Mouse (Mus musculus) macrophage (primary cell): ENCODE results near the gene Gpc6. TPM values are rescaled to one million over a fixed set of nuclear protein-coding genes. Genes with fewer than 3 reads are reported as not detected.

Experiments
- H3K27ac ChIP-seq: fragments of 350-480 bp; formaldehyde crosslinking; 2 replicates; pipeline ENCODE4 v1.9.0; 2021
- H3K36me3 ChIP-seq: fragments of 350-480 bp; formaldehyde crosslinking; 2 replicates; pipeline ENCODE4 v1.9.0; 2021; ENCODE audit errors: inconsistent target
- H3K4me3 ChIP-seq: fragments of 350-480 bp; formaldehyde crosslinking; 2 replicates; pipeline ENCODE4 v1.9.0; 2021; ENCODE audit errors: inconsistent target
- H3K79me2 ChIP-seq: fragments of 350-480 bp; formaldehyde crosslinking; 2 replicates; pipeline ENCODE4 v1.9.0; 2021; ENCODE audit errors: inconsistent target
- WGBS: methylation state at CpG from one replicate; pipeline ENCODE4 v1.1.7; 2026; ENCODE audit warnings: inconsistent platforms; ENCODE audit not compliant: missing documents; 5-methylcytosine and 5-hydroxymethylcytosine counted together
- polyA plus RNA-seq: library from polyadenylated mRNA; stranded (reverse); fragments of 250-400 nt; gene quantifications from 3 replicates; pipeline ENCODE4 v1.2.4, GENCODE M21; 2018; ENCODE audit warnings: inconsistent platforms

The Gpc6 gene
- polyA plus RNA-seq, 1 experiment from 2014 or later = not detected

DNA sequence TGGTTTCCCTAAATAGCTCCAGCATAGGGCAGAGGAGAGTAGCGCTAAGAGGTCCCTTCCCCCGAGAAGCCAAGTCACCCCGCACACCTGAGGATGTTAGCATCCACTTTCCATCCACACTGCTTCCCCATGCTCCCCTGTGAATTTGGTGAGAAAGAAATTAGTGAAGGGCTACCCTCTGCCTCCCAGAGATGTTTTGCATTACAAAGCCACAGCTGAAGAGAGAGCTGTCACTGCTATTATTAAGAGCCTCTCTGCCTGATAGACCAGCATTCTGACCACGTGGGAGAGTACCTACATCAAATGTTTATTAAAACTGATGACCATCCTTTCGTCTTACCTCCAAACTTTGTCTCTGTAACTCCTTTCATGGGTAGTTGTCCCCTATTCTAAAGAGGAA lies 981.2 kb downstream of the Gpc6 start:
- Histone ChIP-seq H3K79me2 (no peaks in the 10 kb centered on the region), H3K36me3 (no peaks in the 10 kb centered on the region), H3K4me3 (no peak overlapping the region), H3K27ac (no peak overlapping the region)
- WGBS = 85% methylated on average over 5 of the region's 5 CpGs

DNA sequence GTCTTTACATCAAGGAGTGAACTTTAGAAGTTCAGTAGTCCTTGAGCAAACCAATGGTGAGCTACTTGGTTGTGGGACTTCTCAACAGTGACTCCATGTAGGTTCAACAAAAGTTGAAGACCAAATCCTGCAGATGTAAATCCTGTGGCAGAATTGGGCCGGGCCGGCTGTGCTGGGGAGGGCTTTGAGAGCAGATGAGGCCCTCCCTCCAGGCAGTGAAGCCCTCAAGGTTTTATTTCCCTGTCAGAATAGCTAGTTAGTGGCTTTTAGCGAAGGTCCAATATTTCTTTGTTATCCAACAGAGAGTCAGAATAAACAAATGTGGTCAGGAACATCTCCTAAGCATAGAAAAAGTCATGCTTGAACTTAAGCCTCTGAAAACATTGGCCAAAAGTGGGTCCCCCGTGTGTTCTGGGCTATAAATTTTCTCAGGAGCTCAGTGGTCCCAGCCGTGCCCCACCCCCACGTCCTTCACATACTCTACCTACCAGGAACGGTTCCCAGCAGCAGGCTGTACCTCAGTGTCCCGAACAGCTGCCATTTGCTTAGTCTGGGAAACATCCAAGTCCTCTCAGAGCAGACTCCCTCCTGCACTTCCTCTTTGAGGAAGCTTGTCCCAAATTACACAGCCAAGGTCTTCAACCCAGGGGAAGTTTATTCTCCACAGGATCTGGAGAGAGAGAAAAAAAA lies 983.3 kb downstream of the Gpc6 start:
- Histone ChIP-seq H3K27ac (no peak overlapping the region), H3K79me2 (no peaks in the 10 kb centered on the region), H3K36me3 (no peaks in the 10 kb centered on the region), H3K4me3 (no peak overlapping the region)
- WGBS = 56% methylated on average over 8 of the region's 8 CpGs

DNA sequence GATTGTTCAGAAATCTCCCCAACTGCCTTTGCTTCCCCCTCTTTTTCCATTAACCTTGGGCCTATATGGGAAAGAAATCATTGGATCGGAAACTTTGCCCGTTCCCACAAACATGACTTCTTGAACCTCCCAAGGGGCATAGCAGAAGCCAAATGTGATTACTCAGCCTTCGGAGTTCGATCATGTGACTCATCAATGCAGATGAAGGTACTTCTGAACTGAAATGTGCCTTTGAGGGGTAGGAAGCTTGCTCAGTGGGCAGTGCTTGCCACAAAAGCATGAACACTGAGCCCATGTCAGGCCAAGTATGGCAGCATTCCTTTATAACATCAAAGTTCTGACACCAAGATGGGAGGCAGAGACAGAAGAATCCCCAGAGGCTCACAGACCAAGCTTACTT lies 983.9 kb downstream of the Gpc6 start:
- Histone ChIP-seq H3K4me3 (no peak overlapping the region), H3K27ac (no peak overlapping the region), H3K36me3 (no peaks in the 10 kb centered on the region), H3K79me2 (no peaks in the 10 kb centered on the region)
- WGBS = 88% methylated on average over 4 of the region's 4 CpGs

DNA sequence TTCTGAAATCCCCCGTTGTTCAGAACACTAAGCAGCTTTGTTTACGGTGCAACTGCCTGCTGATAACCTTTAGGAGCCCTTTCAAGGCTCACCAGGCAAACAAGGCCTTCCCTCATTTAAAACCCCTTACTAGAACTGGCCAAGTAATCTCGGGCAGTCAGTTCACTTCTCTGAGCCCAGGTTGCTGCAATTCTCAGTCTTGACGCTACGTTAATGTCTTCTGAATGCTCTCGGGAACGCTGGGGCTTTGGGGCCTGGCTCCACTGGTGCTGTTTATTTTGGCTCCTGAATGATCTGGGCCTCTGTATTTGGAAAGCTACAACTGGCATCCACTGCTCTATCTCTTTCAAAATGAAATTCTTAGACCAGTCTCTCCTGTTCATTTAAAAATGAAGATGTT lies 985.2 kb downstream of the Gpc6 start:
- Histone ChIP-seq H3K4me3 (no peak overlapping the region), H3K36me3 (no peaks in the 10 kb centered on the region), H3K79me2 (no peaks in the 10 kb centered on the region), H3K27ac (no peak overlapping the region)
- WGBS = 77% methylated on average over 7 of the region's 7 CpGs

DNA sequence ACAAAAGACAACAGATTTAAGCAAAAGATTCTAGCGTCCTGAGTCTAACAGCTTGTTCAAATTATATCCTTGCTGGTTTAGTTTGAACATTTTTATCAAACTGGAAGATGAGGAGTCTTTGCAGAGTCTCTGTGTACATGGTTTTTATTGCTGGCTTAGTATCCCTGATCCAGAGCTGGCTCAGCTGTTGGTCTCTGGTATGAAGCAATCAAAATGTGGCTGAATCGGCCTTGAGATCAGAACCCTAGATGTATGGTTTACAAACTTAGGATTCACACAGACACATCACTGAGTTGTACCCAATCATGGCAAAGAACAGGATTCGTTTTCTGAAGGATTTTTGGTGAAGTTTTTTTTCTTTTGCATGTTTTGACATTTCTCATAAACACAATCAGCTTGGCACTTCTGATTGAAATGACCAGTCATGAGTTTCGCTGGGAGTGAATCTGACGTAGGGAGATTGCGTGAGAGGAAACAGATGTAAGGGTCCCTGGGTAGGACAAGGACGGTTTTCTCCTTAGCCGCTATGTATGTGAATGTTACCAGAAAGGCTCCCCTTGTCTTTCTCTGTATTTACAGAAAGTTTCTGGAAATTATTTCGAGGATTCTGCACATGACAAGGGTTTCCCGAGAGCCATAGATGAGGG lies 987.6 kb downstream of the Gpc6 start:
- Histone ChIP-seq H3K4me3 (no peak overlapping the region), H3K36me3 (no peaks in the 10 kb centered on the region)
- 81% methylated on average over 9 of the region's 10 CpGs for WGBS

DNA sequence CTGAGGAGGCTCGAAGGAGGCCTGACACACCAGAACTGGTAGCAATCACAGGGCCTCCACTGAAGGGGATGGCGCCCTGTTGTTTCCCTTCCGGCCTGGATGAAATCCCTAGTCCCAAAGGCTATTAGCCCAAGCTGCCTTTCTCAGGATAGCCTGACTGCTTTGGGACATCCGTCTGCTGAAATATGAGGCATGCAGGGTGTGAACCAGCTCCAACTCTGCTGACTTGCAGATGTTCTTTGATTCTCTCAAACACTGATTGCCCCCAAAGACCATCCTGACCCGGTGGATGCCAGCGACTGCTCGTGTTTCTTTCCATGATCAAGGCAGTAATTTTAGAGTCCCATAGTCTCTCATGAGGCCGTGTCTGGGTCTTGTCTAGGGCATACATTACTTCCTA lies 991.5 kb downstream of the Gpc6 start:
- Histone ChIP-seq H3K36me3 (no peaks in the 10 kb centered on the region), H3K27ac (no peak overlapping the region), H3K4me3 (no peak overlapping the region), H3K79me2 (no peaks in the 10 kb centered on the region)
- 94% methylated on average over 8 of the region's 8 CpGs for WGBS

More for the DNA sequence above, 987.6 kb downstream of the Gpc6 start:
- Histone ChIP-seq H3K79me2 (no peaks in the 10 kb centered on the region), H3K27ac (no peak overlapping the region)

DNA sequence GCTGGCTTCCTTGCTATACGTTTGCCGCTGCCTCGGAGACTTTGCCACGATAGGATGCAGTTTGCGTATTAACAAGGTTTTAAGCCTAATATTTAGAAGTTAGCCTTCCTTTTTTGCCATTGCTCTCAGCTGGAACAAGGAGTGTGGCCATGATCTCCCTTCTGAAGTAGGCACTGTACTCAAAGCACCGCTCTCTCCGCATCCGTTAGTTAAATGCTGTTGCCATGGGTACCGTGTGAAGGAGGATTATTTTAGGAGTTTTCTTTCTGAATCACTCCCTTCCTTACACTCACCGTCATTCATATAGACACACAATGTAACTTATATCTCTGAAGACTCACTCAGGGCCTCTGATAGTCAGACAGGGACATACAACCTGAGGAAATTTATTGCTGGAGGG lies 993.6 kb downstream of the Gpc6 start:
- 96% methylated on average over 10 of the region's 10 CpGs for WGBS
- no peaks in the 10 kb centered on the region for H3K79me2 ChIP-seq
- H3K27ac ChIP-seq = no peak overlapping the region
- no peak overlapping the region for H3K4me3 ChIP-seq
- no peaks in the 10 kb centered on the region for H3K36me3 ChIP-seq

DNA sequence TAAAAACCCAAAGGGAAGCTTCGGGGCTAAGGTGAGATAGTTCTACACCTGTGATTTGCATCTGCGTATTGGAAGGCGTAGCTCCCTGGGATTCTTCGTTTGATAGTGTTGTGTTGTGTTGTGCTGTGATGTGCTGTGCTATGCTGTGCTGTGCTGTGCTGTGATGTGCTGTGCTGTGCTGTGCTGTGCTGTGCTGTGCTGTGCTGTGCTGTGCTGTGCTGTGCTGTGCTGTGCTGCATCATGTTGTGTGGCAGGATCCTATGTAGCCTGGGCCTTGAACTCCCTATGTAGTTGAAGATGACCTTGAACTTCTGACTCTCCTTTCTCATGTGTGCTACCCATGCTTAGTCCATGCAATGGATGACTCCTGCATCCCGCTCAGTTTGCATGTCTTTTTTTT lies 994.5 kb downstream of the Gpc6 start:
- no peaks in the 10 kb centered on the region for H3K79me2 ChIP-seq
- 100% methylated on average over 4 of the region's 5 CpGs for WGBS
- no peak overlapping the region for H3K4me3 ChIP-seq
- no peaks in the 10 kb centered on the region for H3K36me3 ChIP-seq
- no peak overlapping the region for H3K27ac ChIP-seq

DNA sequence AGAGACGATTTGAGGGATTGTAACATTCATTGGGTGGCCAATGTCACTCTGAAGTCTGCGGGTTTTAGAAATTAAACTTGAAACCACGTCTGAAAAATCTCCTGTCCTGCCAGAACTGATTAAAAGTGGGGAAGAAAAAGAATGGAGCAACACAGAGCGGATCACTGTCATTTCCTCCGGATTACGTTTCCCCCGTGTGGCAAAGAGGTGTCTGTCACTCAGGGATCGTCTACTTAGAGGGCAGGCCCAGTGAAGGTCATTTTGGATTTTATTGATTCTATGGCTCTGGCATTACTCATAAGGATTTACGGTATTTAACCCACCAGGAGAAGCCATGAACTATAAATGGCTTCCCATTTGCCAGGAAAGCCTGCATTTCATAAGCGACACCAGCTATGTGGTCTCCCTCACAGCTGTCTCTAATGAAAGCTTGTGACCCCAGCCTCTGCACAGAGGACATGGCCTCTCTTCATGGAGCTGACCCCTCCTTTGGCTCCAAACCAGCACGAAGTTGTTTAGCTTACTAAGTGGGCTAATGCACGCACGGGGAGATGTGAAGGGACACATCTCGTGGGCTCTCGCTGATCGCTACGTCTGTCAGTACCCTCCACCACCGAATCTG lies 996.4 kb downstream of the Gpc6 start:
- 91% methylated on average over 17 of the region's 18 CpGs for WGBS
- no peak overlapping the region for H3K4me3 ChIP-seq
- no peaks in the 10 kb centered on the region for H3K36me3 ChIP-seq
- H3K27ac ChIP-seq = no peak overlapping the region
- H3K79me2 ChIP-seq = no peaks in the 10 kb centered on the region

DNA sequence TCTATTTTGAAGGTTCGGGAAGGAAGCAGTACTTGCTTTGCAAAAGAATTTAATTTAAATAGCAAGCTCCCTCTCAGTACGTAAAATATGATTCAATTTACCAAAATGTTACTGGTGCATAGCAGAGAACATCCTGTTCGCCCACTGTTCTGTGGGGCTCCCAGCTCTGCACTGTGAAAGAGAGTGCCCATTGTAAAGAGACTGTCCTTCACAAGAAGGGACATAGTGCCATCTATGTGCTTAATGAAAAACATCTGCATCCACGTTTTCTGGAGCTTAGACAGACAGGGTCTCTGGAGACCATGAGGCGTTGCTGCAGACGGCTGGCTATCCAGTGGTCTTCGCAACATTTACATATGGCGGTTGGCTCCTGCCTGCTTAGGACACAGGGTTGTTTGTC lies 998.6 kb downstream of the Gpc6 start:
- no peak overlapping the region for H3K27ac ChIP-seq
- H3K36me3 ChIP-seq = no peaks in the 10 kb centered on the region
- WGBS = 88% methylated on average over 8 of the region's 8 CpGs
- H3K4me3 ChIP-seq = no peak overlapping the region
- H3K79me2 ChIP-seq = no peaks in the 10 kb centered on the region

DNA sequence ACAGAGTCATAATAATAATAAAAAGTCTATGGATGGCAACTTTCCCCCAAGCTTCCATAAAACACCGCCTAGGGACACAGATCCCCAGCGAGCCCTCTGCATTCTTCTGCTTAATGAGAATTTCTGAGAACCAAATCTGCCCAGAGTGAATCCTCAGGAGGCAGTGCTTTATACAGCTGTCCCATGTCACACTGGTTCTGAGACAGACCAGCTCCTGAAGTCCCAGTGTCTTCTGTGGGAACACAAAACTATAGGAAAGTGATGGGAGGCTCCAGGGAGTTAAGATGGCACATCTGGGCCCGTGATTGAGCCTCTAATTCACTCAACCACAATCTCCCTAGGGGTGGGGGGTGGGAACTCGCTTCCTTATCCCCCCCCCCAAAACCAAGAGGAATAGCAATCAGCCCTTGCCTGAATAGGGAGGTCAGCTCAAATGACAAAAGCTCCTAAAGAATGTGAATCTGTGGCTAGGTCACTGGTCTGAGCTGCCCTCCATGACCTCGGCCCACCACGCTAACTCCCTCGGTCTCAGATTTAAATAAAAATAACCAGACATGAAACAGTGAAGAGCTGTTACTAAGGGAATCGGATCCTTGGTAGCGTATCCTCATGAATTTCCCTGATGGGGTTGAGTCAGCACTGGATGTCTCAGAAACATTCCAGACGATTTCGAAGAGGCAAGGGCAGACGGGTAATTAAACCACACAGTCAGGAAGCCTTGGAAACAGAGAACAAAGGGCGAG lies 1005.2 kb downstream of the Gpc6 start:
- WGBS = 76% methylated on average over 13 of the region's 13 CpGs
- H3K36me3 ChIP-seq = no peaks in the 10 kb centered on the region
- no peak overlapping the region for H3K27ac ChIP-seq
- no peaks in the 10 kb centered on the region for H3K79me2 ChIP-seq
- H3K4me3 ChIP-seq = no peak overlapping the region

DNA sequence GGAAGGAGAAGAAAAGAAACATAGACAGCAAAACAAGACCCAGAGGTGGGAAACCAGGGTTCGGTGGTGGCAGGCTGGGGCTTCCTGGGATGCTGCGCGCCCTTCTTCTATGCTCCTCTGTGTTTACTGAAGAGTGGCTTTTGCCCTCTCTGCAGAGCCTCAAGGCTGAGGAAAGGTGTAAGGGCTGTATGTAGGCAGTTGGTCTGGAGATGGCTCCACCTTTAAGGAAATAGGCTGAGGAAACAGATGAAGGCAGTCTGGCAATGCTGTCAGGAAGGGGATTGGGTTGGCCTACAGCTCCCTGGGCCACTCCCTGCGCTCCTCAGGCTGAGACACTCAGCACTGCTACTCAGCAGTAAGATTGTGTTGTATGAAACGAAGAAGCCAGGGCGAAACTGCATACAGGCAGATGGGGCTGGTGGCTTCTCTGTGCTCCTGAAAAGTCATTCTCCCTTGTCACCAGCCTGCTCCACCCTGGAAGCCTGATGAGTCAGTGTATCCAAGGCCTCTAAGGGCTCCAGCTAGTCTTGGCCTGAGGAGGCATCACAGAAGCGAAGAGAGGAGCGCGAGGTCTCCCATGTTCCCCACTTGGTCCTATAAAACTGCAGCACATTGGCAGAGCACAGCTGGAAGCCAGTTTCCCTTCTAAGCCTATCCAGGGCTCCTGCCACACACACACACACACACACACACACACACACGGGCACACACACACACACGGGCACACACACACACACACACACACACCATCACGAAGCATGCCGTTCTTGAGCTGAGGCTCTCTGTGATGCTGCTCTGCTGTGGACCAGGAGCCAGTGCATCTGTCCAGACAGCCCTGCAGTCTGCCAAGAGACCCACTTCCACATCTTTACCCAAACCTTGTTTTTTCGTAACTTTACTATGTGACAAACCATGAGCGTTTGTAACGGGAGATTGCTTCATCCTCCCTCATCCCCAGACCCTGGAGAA lies 1006.0 kb downstream of the Gpc6 start:
- Histone ChIP-seq H3K4me3 (no peak overlapping the region), H3K27ac (no peak overlapping the region), H3K79me2 (no peaks in the 10 kb centered on the region), H3K36me3 (no peaks in the 10 kb centered on the region)
- WGBS = 77% methylated on average over 16 of the region's 16 CpGs

DNA sequence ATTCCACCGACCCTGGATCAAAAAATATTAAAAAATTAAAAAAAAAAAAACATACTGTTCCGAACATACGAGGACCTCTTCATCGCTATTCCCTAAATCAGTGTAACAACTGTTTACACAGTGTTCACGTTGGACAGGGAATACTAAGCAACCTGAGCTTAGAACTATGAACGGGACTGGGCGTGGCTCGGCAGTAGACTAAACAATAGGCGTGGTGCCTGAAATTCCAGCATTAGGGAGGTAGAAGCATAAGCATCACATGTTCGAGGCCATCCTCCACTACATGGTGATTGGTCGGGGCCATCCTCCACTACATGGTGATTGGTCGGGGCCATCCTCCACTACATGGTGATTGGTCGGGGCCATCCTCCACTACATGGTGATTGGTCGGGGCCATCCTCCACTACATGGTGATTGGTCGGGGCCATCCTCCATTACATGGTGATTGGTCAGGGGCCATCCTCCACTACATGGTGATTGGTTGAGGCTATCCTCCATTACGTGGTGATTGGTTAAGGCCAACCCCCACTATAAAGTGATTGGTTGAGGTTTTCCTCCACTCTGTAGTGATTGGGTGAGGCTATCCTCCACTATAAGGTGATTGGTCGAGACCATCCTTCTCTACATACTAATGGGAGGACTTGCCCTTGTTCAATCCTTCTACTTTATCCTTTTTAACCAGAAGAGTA lies 1007.2 kb downstream of the Gpc6 start:
- Histone ChIP-seq H3K4me3 (no peak overlapping the region), H3K36me3 (no peaks in the 10 kb centered on the region), H3K27ac (no peak overlapping the region), H3K79me2 (no peaks in the 10 kb centered on the region)
- 91% methylated on average over 15 of the region's 17 CpGs for WGBS
